Comparison of ENCODE assay signal across 8 mouse cellular contexts in the genomic region with DNA sequence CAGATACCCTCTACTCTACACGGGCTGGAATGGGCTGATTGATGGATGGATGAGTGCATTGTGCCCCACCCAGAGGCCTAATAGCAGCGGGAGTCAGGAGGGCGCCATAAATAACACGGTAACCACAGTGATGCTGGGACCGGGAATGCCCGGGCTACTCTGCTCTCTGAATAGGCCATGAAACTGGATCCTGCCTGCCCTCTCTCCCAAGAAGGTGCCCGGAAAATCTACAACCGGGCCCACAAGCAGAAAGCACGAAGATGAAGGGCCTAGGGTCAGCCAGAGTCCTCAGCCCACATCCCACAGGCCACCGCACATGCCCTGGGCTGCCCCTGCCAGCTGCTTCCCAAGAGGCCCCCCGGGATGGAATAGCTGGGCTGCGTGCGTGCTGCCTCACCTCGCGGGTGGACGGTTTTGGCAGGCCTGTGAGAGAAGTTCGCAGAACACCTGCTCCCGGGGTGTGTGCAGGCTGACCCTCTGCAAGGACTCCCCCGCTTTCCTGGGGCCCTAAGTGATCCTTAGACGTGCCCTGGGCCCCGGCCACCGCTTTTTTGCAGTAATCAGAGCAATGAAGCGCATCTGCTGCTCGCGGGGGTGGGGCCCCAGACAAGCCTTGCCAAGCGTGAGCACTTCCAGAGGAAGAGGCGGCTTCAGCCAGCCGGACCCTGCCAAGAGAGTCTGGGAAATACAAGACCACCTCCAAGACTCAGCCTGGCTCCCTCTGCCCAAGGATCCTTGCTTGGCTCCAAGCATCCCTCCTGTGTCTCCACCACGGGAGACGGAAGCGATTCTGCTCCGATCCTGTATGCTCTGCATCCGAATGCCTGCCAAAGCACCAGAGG.
DNase-seq lines count a peak whose midpoint lies in the region; ATAC-seq lines count a peak whose summit lies in the region.

No protein-coding gene starts in this region.

- no peak overlapping the region for H3K4me3 ChIP-seq in midbrain, embryonic 15.5 days

- H3K9me3 ChIP-seq in midbrain, embryonic 15.5 days, result no peaks in the 10 kb centered on the region

- peak; percentile 6 for DNase-seq in layer of hippocampus, adult 9-11 months
- DNase-seq in layer of hippocampus, adult 9-10 months (ENCODE audit: low spot score), result no peak
- peak; percentile 45 for DNase-seq in embryo, embryonic 11.5 days (ENCODE audit: low read depth, low spot score)
- peak; percentile 11 to 12 for DNase-seq in heart, postnatal 14 days
- DNase-seq in adrenal gland, postnatal 4 days (ENCODE audit: low spot score in 2 of 2), result no peak
- no peak for DNase-seq in frontal cortex, postnatal 36 days (ENCODE audit: low spot score in 2 of 2)
- no peak for DNase-seq in cerebellum, adult 9-11 months

- WGBS in midbrain, embryonic 15.5 days, result 18% methylated on average over 33 of the region's 33 CpGs

- intact Hi-C loops in heart, postnatal 14 days (cut with DNase I), result no loop called here

- no peak for ATAC-seq in midbrain, embryonic 15.5 days (replicated peaks)

- H3K36me3 ChIP-seq in midbrain, embryonic 15.5 days (replicated peaks), result no peaks in the 10 kb centered on the region

- H3K9ac ChIP-seq in midbrain, embryonic 15.5 days, result no peak overlapping the region

- H3K4me2 ChIP-seq in midbrain, embryonic 15.5 days, result peak overlapping the region; percentile 30

- H3K4me1 ChIP-seq in midbrain, embryonic 15.5 days, result peaks cover 11% of the 10 kb centered on the region; the same call in 1 of the 2 replicates

- H3K27ac ChIP-seq in midbrain, embryonic 15.5 days, result no peak overlapping the region

- peaks cover 2% of the 10 kb centered on the region; the same call in 1 of the 2 replicates for H3K27me3 ChIP-seq in midbrain, embryonic 15.5 days (replicated peaks)

Comparison
In these comparisons a context has a peak if more than half of its experiments do, and no peak if none do; other contexts are left out.
1. DNase-seq: peak in layer of hippocampus, adult 9-11 months (single experiment), embryo, embryonic 11.5 days (single experiment) and heart, postnatal 14 days (2 of 2); none in layer of hippocampus, adult 9-10 months (single experiment), adrenal gland, postnatal 4 days (0 of 2), frontal cortex, postnatal 36 days (0 of 2) and cerebellum, adult 9-11 months (single experiment).